Mouse (Mus musculus) ES-Bruce4 (cell line): ENCODE results near the gene Gm572.

Experiments
- CTCF ChIP-seq: IDR thresholded peaks from one replicate; pipeline ENCODE4 v1.8.1; 2011; ENCODE audit warnings: low read depth, low read length
- POLR2A ChIP-seq: IDR thresholded peaks from one replicate; pipeline ENCODE4 v1.8.1; 2011; ENCODE audit warnings: low read length; ENCODE audit not compliant: insufficient read depth

- TF ChIP-seq POLR2A = no peak
- no peak for TF ChIP-seq CTCF
Observed at GRCm38 (mm10) chr4:148714739-148715138, 71.6 kb downstream of the Gm572 start.
